In the genomic region with DNA sequence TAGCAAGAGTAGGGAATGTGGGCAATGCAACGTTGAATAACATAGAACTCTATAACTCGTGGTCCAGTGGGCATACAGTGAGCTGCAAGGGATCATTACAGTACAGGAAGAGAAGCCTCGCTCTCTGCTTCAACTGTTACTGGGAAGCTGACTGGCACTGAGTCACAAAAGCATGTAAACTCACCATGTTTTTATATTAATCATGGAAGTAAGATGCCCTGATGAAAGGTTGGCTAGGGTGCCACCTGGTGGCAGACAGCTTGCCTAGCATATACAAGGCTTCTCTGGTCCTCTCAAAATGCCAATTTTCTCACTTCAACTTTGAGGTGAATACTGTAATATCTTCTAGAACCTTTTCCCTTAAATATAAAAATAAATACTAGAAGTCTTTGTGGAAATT, we compare ENCODE assay signal across 9 mouse cellular contexts. TPM values are rescaled to one million over a fixed set of nuclear protein-coding genes. Genes with fewer than 3 reads are reported as not detected.
DNase-seq lines count a peak whose midpoint lies in the region; ATAC-seq and TF ChIP-seq lines count a peak whose summit lies in the region.
"Had no signal": no experiment of that assay in that cellular context is flagged by ENCODE, and none has a peak within 500 bp of the region (broad histone marks: within the 10 kb centered on the region; RNA-seq: fewer than 3 reads in every experiment).

No protein-coding gene starts in this region.

- TF ChIP-seq POLR2A in bone marrow macrophage, adult 2 months (IDR thresholded peaks at IDR 0.05; ENCODE audit: borderline replicate concordance, low read depth, low read length) = no peak

- H3K9me3 ChIP-seq in heart, embryonic 10.5 days = no peaks in the 10 kb centered on the region
- H3K9me3 ChIP-seq: lung, embryonic 15.5 days had no signal

- H3K27ac ChIP-seq in heart, embryonic 10.5 days = no peak overlapping the region
- H3K27ac ChIP-seq in bone marrow macrophage, adult 2 months (ENCODE audit: insufficient read depth, low read depth, low read length) = no peak overlapping the region
- H3K27ac ChIP-seq: lung, embryonic 15.5 days had no signal

- H3K4me1 ChIP-seq in heart, embryonic 10.5 days = peaks cover 19% of the 10 kb centered on the region; the same call in 1 of the 2 replicates
- peaks cover 26% of the 10 kb centered on the region for H3K4me1 ChIP-seq in bone marrow macrophage, adult 2 months (ENCODE audit: control insufficient read depth, insufficient read depth, low read length)

- DNase-seq in heart, adult 11 months = peak; percentile 86
- no peak for DNase-seq in heart, embryonic 10.5 days (ENCODE audit: low spot score)
- DNase-seq in CD4-positive helper T cell, adult 2 months (ENCODE audit: low read depth, low spot score) = peak; percentile 74
- DNase-seq in fibroblast of lung, adult 2 months (ENCODE audit: low read depth) = peak; percentile 55
- peak; percentile 50 to 62 for DNase-seq in lung, postnatal 4 days
- DNase-seq in right cerebral cortex, postnatal 14 days = peak; percentile 67

- H3K4me3 ChIP-seq in heart, embryonic 10.5 days = no peak overlapping the region
- no peak overlapping the region for H3K4me3 ChIP-seq in bone marrow macrophage, adult 2 months (ENCODE audit: insufficient read depth, low read length)
- H3K4me3 ChIP-seq: lung, embryonic 15.5 days had no signal

- no peaks in the 10 kb centered on the region for H3K27me3 ChIP-seq in heart, embryonic 10.5 days (ENCODE audit: insufficient read depth, poor library complexity, severe bottlenecking)
- H3K27me3 ChIP-seq: lung, embryonic 15.5 days had no signal

- ATAC-seq in inflammation-experienced regulatory T-cells, adult 6 months = peak; percentile 83

- WGBS in heart, embryonic 10.5 days = 74% methylated on average over 3 of the region's 3 CpGs

- H3K36me3 ChIP-seq in heart, embryonic 10.5 days = peaks cover 41% of the 10 kb centered on the region

- peak; percentile 39; the same call in 1 of the 2 replicates for TF ChIP-seq CTCF in bone marrow macrophage, adult 2 months (IDR thresholded peaks at IDR 0.05; ENCODE audit: low read depth, low read length)

RNA-seq across cellular contexts. Expression of a gene that starts 6.4 kb away (rescaled TPM):
- 58.6 and 60.3 TPM in 2 replicates for polyA plus RNA-seq in heart, embryonic 10.5 days (2016; fragmentation: Nextera tagmentation; extraction: Ambion mirVana)
- 56.9 and 58.1 TPM in 2 replicates for polyA plus RNA-seq in bone marrow macrophage, adult 2 months (2012; ENCODE audit: insufficient read depth, insufficient read length, missing spikeins)
- polyA plus RNA-seq in inflammation-experienced regulatory T-cells, adult 6 months (2017; shearing (Covaris generic)) = 10 to 100 TPM in 2 of 3 experiments, 1 to 10 TPM in 1; 9.4 to 10.2 (median 10.0) TPM

RNA-seq across cellular contexts. Expression of a gene that starts 31.0 kb away (rescaled TPM):
- 23.7 and 26.8 TPM in 2 replicates for polyA plus RNA-seq in heart, embryonic 10.5 days (2016; fragmentation: Nextera tagmentation; extraction: Ambion mirVana)
- 9.2 and 9.3 TPM in 2 replicates for polyA plus RNA-seq in bone marrow macrophage, adult 2 months (2012; ENCODE audit: insufficient read depth, insufficient read length, missing spikeins)
- 10 to 100 TPM in 1 of 3 experiments, 1 to 10 TPM in 2; 6.5 to 14.2 (median 9.1) TPM for polyA plus RNA-seq in inflammation-experienced regulatory T-cells, adult 6 months (2017; shearing (Covaris generic))
